Mouse (Mus musculus) olfactory bulb, adult 2 months (tissue): ENCODE data around the gene Map3k6.

ENCODE experiments used
- CTCF ChIP-seq: fragments of 200-500 bp; IDR thresholded peaks from 2 replicates; pipeline ENCODE4 v1.5.1; 2012; ENCODE audit warnings: low read depth, mild to moderate bottlenecking, low read length, moderate library complexity; ENCODE audit not compliant: insufficient read depth
- POLR2A ChIP-seq: fragments of 200-500 bp; IDR thresholded peaks from 2 replicates; pipeline ENCODE4 v1.6.1; 2012; ENCODE audit warnings: mild to moderate bottlenecking, low read depth, low read length, moderate library complexity; ENCODE audit not compliant: insufficient read depth

DNA sequence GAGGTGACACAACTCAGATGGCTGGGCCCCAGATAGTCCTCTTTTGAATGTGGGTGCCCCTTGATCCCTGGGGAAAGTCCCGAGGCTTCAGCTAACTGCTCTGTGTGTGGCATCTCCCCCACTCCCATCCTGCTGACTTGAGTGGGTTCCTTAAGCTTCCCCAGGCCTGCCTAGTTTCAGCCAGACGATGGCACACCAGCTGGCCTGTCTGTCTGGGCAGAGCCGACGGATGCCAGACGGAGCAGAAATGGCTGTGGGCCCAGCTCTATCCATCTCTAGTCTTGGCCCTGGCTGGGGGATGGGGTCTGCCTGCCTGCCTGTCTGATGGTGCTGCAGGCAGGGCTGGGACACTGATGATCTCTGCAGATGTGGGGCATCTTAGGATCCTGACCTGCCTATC, 59.1 kb downstream of the Map3k6 start:
- TF ChIP-seq CTCF (no peak), POLR2A (no peak)
